Mouse (Mus musculus): Measurements from ENCODE around the gene Trp53rkb.

GRCm38 (mm10) chr2:166745849-166746248, 46.5 kb upstream of the Trp53rkb start:
- TF ChIP-seq POLR2A (IDR thresholded peaks at IDR 0.05; ENCODE audit: insufficient read depth, low read length) (no peak), CTCF (IDR thresholded peaks at IDR 0.05; ENCODE audit: low read depth, low read length) (no peak)

Measured in ES-Bruce4 (cell line).